Mouse (Mus musculus) cerebellum, adult 18-20 months (tissue): ENCODE results near the gene Nrxn2.
A peak's percentile ranks its signal among the peaks of the same experiment; 100 is the strongest.

Experiments
- DNase-seq, 2 experiments: peaks; one replicate each; pipeline ENCODE4 v3.0.0; 2021

Nrxn2 gene

GRCm38 (mm10) chr19:6521630-6522029 is 103.1 kb downstream of the Nrxn2 start:
- no peak for DNase-seq

DNA sequence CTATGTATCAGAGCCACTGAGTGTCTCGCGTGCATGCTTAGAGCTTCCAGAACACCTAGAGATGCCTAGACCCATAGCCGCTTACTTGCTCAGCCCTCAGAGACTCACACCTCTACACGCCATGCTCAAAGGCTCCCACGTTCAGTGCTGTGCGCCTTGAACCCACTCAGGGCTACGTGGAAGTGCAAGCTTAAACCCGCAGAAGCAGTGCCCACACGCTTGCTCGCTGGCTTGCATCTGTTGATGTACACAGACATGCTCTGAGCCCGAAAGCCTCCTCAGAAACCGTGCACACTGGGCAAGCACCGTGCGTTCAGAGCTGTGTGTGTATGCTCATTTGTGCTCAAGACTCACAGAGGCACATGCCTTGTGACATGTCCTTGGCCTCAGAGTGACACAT is 103.8 kb downstream of the Nrxn2 start:
- no peak for DNase-seq

DNA sequence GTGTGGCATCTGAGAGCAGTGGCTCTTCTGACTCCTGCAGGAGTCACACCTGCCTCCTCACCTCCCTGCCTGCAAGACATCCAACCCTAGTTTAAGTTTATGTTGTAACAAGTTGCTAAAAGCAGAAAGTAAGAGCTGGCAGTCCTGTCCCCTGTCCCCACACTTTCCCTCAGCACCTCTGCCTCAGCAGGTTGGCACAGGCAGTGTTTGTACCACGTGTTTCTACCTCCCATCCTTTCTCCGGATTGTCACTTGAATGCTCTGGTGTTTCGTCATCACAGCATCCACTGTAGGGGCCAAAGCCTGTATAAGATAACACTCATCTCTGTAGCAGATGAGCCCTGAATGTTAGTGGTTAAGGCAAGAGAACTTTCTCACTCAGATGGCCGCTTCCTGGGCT is 106.5 kb downstream of the Nrxn2 start:
- DNase-seq: no peak

DNA sequence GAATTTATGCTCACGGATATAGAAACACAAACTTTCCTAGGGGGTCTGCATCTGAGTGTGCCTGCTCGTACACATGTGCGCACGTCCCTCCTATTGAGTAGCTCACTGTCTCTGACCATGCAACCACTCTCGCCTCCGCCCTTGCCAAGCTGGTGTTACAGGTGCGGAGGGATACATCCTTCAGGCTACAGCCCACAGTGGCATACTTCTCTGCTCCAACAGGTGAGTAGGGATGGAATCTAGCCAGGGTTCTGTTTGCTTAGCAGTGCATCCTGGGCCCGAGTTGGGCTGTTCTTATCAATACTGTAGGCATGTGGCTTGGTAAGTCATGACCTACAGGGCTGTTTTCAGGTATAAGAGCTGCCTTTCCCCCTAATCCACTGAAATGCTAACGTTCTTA is 107.5 kb downstream of the Nrxn2 start:
- DNase-seq: no peak

DNA sequence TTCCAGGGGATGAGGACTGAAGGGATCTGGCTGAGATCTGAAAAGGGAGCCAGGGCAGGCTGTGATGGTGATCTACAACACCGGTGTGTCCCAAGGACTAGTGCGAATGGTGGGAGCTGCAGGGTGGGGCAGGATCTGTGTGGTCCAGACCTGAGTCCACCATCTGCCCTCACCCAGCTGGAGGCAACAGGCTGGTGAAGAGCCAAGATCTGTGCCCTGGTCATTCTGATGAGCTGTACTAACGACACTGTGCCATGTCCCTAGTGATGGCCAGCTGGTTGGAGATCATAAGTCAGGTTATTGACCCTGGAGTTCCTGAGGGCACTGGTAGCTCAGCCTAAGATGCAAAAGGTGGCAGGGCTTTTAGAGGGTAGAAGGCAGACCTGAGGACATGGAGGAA is 108.9 kb downstream of the Nrxn2 start:
- peak; percentile 87 to 91 for DNase-seq

DNA sequence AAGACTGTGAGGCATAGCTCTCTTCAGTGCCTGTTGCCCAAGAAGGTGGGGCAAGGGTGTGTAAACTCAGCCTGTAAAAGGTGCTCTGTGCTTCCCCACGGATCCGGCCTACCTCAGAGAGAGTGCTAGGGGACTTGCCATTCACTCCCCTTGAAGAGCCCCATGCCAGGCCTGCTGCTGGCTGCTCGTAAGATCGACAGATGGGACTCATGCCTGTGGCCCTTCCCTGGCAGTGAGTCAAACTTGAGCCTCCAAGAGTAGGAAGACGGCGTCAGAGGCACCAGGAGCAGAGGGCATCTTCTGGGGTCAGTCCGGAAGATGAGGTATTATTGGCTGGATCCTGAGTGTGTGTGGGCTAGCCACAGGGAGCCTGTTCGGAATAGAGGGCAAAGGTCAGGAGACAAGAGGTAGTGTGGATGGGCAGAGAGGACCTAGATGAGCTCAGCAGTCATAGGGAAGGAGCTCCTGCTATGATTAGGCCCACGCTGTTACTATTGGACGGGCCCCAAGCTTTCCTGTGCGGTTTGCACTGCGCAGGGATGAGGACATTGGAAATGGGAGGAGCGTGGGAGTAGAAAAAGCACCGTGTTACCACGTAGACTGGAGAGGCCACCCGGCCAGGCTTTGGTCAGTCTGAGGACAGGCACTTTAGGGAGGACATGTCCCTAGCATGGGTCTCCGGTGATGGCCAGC is 109.5 kb downstream of the Nrxn2 start:
- DNase-seq: peak; percentile 93 to 94

DNA sequence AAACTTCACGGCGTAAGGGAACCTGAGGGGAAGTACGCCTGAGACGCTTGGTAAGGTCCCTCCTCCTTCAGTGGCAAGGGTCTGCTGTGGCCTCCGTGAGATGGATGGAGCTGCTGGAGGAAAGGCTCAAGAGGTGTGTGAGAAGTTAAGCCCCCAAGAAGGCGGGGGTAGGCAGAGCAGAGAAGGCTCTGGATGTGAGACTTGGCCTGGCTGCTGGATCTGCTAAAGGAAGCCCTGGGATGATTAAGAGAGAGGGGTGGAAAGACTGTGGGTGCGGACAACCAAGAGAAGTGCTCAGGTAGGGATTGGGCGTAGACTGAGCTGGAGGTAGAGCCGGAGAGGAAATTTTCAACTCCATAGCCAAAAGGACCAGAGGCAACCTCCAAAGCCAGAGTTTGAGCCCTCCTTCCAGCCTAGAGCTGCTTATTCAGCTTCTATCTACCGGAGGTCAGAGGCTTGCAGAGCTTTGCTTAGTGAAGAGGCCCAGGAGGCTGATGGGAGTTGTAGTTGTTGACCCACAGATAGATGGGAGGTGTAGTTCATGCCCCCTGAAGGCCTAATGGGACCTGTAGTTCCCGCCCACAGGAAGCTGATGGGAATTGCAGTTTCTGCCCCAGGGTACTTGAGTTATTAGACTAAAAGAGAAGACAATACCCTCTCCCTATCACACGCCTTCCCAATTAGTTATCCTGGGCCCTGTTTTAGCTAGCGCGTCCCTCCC is 110.9 kb downstream of the Nrxn2 start:
- DNase-seq: no peak

- DNase-seq: no peak
Measured at GRCm38 (mm10) chr19:6530359-6530758, 111.8 kb downstream of the Nrxn2 start.

DNA sequence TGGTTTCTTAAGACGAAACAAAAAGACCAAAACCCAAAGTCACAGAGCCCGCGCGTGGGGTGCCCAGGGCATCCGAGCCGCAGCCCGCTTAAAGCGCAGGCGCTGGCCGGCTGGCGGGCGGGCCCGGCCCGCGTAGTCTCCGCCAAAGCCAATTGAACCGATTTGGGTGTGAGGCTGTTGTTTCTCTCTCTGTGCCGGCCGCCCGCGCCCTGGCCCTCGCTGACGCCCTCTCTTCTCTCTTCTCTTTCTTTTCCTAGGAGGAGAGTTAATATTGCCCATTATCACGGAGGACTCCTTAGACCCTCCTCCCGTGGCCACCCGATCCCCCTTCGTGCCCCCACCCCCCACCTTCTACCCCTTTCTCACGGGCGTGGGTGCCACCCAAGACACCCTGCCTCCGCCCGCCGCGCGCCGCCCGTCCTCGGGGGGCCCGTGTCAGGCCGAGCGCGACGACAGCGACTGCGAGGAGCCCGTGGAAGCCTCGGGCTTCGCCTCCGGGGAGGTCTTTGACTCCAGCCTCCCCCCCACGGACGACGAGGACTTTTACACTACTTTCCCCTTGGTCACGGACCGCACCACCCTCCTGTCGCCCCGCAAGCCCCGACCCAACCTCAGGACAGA is 112.6 kb downstream of the Nrxn2 start:
- peak in 1 of 2 experiments; percentile 72 for DNase-seq

GRCm38 (mm10) chr19:6531832-6532471 is 113.4 kb downstream of the Nrxn2 start:
- no peak for DNase-seq

- no peak for DNase-seq
Measured at GRCm38 (mm10) chr19:6532656-6533055, 114.1 kb downstream of the Nrxn2 start.

DNA sequence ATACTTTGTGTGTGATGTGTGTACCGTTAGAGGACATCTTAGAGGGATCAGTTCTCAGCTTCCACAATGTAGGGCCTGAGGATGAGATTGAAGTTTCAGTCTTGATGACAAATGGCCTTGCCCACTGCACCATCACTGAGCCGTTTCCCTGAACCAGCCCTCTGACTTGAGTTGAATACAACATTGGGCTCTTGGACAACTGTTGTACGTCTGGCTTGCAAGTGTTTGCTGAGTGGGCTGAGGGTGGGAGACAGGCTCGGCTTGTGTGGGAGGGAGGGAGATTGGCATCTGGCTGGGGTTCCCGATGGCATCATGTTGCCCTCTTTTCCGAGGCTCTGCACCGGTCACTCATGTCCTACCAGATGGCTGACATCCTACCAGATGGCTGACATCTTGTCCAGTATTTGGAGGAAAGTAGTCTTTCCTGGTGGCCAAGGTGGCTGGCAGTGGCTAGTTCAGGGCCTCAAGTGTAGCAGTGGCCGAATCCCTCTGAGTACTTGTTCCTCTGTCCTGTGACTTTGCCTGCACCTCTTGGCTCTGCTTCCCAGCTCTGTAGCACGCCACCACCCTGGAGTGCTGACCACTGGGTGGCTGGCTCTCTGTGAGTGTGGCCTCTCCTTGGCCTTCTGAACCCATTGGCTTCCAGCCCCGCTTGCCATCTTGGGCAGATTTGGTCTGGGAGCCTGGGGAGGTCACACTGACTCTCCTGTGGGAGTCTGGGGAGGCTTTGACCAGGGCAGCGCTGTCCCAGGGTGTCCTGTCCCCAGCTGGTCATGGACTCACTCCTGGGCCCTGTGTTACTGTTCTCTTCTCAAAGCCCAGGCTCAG is 115.0 kb downstream of the Nrxn2 start:
- DNase-seq: peak; percentile 78 to 82

DNA sequence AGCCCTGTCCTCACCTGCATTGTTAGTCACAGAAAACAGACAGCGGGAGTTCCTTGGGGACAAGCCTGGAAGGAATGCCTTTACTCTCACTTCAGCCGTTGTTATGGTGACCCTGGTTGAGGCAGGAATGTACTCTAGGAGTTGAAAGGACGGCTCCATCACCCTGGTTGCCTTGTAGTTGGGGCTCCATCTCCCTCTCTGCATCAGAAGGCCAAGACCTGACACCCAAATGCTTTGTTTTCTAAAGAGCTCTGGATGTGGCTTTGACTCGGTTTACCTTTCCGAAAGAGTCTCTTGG is 115.5 kb downstream of the Nrxn2 start:
- no peak for DNase-seq

DNA sequence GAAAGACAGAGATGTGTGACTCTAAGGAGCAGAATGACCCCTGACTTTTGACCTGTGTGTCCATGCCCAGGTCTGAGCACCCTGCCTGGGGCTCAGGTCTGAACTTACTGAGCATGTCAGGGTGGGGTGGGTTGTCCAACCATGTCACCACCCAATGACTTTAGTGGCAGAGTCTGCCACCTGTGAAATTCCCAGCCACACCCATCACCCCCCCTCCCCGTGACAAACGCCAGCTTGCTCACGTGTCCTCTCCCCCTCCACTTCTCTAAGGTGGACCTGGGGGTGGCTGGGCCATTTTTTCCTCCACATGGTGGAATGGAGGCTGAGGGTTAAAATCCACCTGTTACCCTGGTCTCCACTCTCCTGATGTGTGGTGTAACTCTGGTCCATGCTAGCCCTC is 117.7 kb downstream of the Nrxn2 start:
- DNase-seq: no peak

GRCm38 (mm10) chr19:6536696-6537095 is 118.2 kb downstream of the Nrxn2 start:
- DNase-seq: peak in 1 of 2 experiments; percentile 67

DNA sequence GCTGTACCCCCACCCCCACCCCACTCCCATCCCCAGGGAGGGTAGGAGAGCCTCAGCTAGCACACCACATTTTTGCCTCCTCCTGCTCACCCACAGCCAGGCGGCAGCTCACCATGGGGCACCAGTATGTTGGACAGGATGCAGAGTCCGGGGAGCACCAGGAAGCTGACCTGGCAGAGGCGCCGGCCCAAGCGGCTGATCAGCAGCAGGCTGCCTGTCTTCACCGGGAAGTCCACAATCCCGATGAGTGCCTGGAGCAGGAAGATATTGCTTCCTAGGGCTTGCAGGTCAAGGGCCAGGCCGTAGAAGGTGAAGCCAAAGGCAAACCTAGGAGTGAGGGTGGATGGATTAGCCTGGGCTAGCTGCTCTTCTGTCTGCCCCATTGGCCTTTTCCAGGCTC is 119.0 kb downstream of the Nrxn2 start:
- peak; percentile 68 to 69 for DNase-seq

DNA sequence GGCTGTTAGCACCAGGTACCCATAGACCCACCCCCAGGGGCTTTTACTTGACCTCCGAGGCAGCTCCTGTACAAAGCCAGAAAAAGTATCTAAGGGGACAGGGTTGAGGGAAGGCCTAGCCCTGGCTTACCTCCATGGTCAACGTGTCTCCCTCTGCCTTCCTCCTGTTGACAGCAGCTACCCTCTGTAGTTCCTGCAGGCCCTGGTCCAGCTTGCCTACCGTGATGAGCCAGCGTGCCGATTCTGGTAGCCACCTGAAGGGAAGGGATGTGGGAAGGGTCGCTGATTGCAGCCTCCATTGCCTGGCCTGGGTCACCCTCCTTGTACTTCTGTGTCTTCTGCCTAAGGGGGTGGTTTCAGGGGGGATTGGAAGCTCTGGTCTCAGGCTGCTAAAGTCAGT is 120.0 kb downstream of the Nrxn2 start:
- peak; percentile 26 to 31 for DNase-seq

- DNase-seq: peak; percentile 9 to 25
Measured at GRCm38 (mm10) chr19:6539592-6539991, 121.1 kb downstream of the Nrxn2 start.

GRCm38 (mm10) chr19:6540191-6540590 is 121.7 kb downstream of the Nrxn2 start:
- DNase-seq: peak in 1 of 2 experiments; percentile 10

GRCm38 (mm10) chr19:6541521-6541920 is 123.0 kb downstream of the Nrxn2 start:
- no peak for DNase-seq

DNA sequence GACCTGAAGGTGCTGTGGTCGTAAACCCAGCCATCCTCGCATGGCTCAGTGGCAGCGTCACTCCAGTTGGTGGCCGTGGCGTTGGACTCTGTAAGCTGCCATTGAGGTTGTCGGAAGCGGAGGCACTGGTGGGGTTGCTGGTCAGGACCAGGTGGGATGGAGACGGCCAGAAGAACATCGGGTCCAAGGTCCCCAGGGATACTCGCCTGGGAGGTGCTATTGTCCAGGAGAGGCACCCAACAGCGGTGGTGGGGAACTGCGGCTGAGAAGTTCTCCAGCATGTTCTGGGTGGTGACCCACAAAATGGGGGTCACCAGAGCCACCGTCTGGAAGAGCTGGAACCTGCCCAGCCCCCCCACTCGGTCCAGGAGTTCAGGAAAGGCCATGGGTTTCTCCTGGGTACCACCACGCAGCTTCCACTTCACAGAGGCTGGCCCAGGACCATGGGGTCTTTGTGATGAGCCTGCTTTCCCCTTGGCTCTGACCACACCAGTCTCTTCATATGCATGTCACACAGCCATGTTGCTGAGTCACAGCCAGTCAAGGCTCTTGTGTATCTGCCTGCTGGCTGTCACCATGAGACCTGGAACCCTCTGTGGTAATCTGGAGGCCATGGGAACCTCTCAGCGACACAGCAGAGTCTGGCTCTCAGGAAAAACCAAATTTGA is 124.0 kb downstream of the Nrxn2 start, which contains the start of gene Slc22a12:
Gene Slc22a12 (minus strand): TSS at position 666 of the 668 bp plus-strand sequence.
- peak; percentile 13 to 26 for DNase-seq

DNA sequence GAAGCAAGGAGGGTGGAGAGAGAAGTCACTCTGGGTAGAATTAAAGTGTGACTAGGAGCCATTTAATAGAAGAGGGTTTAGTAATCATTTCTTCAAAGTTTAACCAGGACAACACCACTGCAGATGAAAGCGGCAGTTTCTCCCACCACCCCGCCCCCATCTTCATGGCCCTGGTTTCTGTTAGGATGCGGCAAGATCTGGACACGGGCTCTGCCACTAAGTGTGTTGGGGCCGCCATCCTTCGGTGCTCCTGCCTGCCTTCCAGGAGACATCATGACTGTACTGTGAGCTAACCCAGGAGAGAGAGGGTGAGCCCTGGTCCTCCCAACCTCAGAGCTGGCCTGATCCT is 124.5 kb downstream of the Nrxn2 start:
- no peak for DNase-seq
